Mouse (Mus musculus): Measurements from ENCODE around the gene Gm45234. TPM values are rescaled to one million over a fixed set of nuclear protein-coding genes. Genes with fewer than 3 reads are reported as not detected.

The Gm45234 gene
- polyA plus RNA-seq, 1 experiment from 2014 or later = not detected

GRCm38 (mm10) chr6:124744755-124745321, 11.0 kb downstream of the Gm45234 start:
- H3K9me3 ChIP-seq (ENCODE audit: control insufficient read depth, low read length) = no peaks in the 10 kb centered on the region
- H3K4me1 ChIP-seq (ENCODE audit: control insufficient read depth, insufficient read depth, low read length) = peaks cover 22% of the 10 kb centered on the region
- H3K4me3 ChIP-seq (ENCODE audit: low read length) = peak overlapping the region; percentile 47
- peak overlapping the region; percentile 46; the same call in 1 of the 2 replicates for H3K9ac ChIP-seq (ENCODE audit: low read depth, low read length)
- peak overlapping the region; percentile 96 for H3K4me2 ChIP-seq (replicated peaks; ENCODE audit: low read depth, low read length)
- peak overlapping the region; percentile 49; the same call in 1 of the 2 replicates for H3K27ac ChIP-seq (ENCODE audit: low read depth, low read length)
- peaks cover 60% of the 10 kb centered on the region for H3K36me3 ChIP-seq (ENCODE audit: control insufficient read depth, insufficient read depth, low read length)
- WGBS = 54% methylated on average over 26 of the region's 26 CpGs
- no peaks in the 10 kb centered on the region for H3K27me3 ChIP-seq (ENCODE audit: control insufficient read depth, insufficient read depth, low read length)
- ATAC-seq (ENCODE audit: low FRiP score, low TSS enrichment) = no peak; the same call in 1 of the 2 replicates

- H3K4me1 ChIP-seq (ENCODE audit: control insufficient read depth, insufficient read depth, low read length) = peaks cover 33% of the 10 kb centered on the region
- no peaks in the 10 kb centered on the region for H3K9me3 ChIP-seq (ENCODE audit: control insufficient read depth, low read length)
- no peak overlapping the region for H3K4me3 ChIP-seq (ENCODE audit: low read length)
- no peak overlapping the region for H3K4me2 ChIP-seq (replicated peaks; ENCODE audit: low read depth, low read length)
- no peak for ATAC-seq (ENCODE audit: low FRiP score, low TSS enrichment)
- no peak overlapping the region for H3K27ac ChIP-seq (ENCODE audit: low read depth, low read length)
- H3K36me3 ChIP-seq (ENCODE audit: control insufficient read depth, insufficient read depth, low read length) = peaks cover 52% of the 10 kb centered on the region
- H3K27me3 ChIP-seq (ENCODE audit: control insufficient read depth, insufficient read depth, low read length) = no peaks in the 10 kb centered on the region
- 80% methylated on average over 8 of the region's 8 CpGs for WGBS
- no peak overlapping the region for H3K9ac ChIP-seq (ENCODE audit: low read depth, low read length)
These were observed 12.2 kb downstream of the Gm45234 start for GRCm38 (mm10) chr6:124743647-124744046.

- Histone ChIP-seq H3K36me3 (ENCODE audit: control insufficient read depth, insufficient read depth, low read length) (peaks cover 45% of the 10 kb centered on the region), H3K27me3 (ENCODE audit: control insufficient read depth, insufficient read depth, low read length) (no peaks in the 10 kb centered on the region), H3K4me2 (replicated peaks; ENCODE audit: low read depth, low read length) (no peak overlapping the region), H3K4me1 (ENCODE audit: control insufficient read depth, insufficient read depth, low read length) (peaks cover 40% of the 10 kb centered on the region), H3K9me3 (ENCODE audit: control insufficient read depth, low read length) (no peaks in the 10 kb centered on the region), H3K27ac (ENCODE audit: low read depth, low read length) (no peak overlapping the region), H3K9ac (ENCODE audit: low read depth, low read length) (no peak overlapping the region), H3K4me3 (ENCODE audit: low read length) (no peak overlapping the region)
- no peak for ATAC-seq (ENCODE audit: low FRiP score, low TSS enrichment)
- 82% methylated on average over 15 of the region's 15 CpGs for WGBS
These were observed 12.8 kb downstream of the Gm45234 start for GRCm38 (mm10) chr6:124742839-124743514.

- H3K36me3 ChIP-seq (ENCODE audit: control insufficient read depth, insufficient read depth, low read length) = peaks cover 34% of the 10 kb centered on the region
- ATAC-seq (ENCODE audit: low FRiP score, low TSS enrichment) = no peak
- no peaks in the 10 kb centered on the region for H3K9me3 ChIP-seq (ENCODE audit: control insufficient read depth, low read length)
- H3K27ac ChIP-seq (ENCODE audit: low read depth, low read length) = peak overlapping the region; percentile 100
- H3K4me2 ChIP-seq (replicated peaks; ENCODE audit: low read depth, low read length) = peak overlapping the region; percentile 75
- H3K4me3 ChIP-seq (ENCODE audit: low read length) = peak overlapping the region; percentile 66
- 73% methylated on average over 3 of the region's 3 CpGs for WGBS
- H3K27me3 ChIP-seq (ENCODE audit: control insufficient read depth, insufficient read depth, low read length) = no peaks in the 10 kb centered on the region
- peaks cover 42% of the 10 kb centered on the region for H3K4me1 ChIP-seq (ENCODE audit: control insufficient read depth, insufficient read depth, low read length)
- H3K9ac ChIP-seq (ENCODE audit: low read depth, low read length) = peak overlapping the region; percentile 82
These were observed 14.0 kb downstream of the Gm45234 start for GRCm38 (mm10) chr6:124741842-124742241.

GRCm38 (mm10) chr6:124740888-124741761, 14.7 kb downstream of the Gm45234 start, which contains the start of gene Grcc10:
TSS of gene Grcc10 (minus strand) at chr6:124741374.
- no peaks in the 10 kb centered on the region for H3K27me3 ChIP-seq (ENCODE audit: control insufficient read depth, insufficient read depth, low read length)
- peaks cover 35% of the 10 kb centered on the region for H3K4me1 ChIP-seq (ENCODE audit: control insufficient read depth, insufficient read depth, low read length)
- peak within 1 kb of the TSS; percentile 100 for H3K27ac ChIP-seq (ENCODE audit: low read depth, low read length)
- no peaks in the 10 kb centered on the region for H3K9me3 ChIP-seq (ENCODE audit: control insufficient read depth, low read length)
- H3K4me2 ChIP-seq (replicated peaks; ENCODE audit: low read depth, low read length) = peak within 1 kb of the TSS; percentile 75
- H3K36me3 ChIP-seq (ENCODE audit: control insufficient read depth, insufficient read depth, low read length) = peaks cover 29% of the 10 kb centered on the region
- under 1% methylated on average over 41 of the region's 41 CpGs for WGBS
- H3K4me3 ChIP-seq (ENCODE audit: low read length) = peak within 1 kb of the TSS; percentile 66
- ATAC-seq (ENCODE audit: low FRiP score, low TSS enrichment) = peak; percentile 85
- H3K9ac ChIP-seq (ENCODE audit: low read depth, low read length) = peak within 1 kb of the TSS; percentile 82

- ATAC-seq (ENCODE audit: low FRiP score, low TSS enrichment) = peak; percentile 30
- Histone ChIP-seq H3K36me3 (ENCODE audit: control insufficient read depth, insufficient read depth, low read length) (peaks cover 29% of the 10 kb centered on the region), H3K4me2 (replicated peaks; ENCODE audit: low read depth, low read length) (peak overlapping the region; percentile 75), H3K4me1 (ENCODE audit: control insufficient read depth, insufficient read depth, low read length) (peaks cover 31% of the 10 kb centered on the region), H3K9me3 (ENCODE audit: control insufficient read depth, low read length) (no peaks in the 10 kb centered on the region), H3K27ac (ENCODE audit: low read depth, low read length) (peak overlapping the region; percentile 100), H3K4me3 (ENCODE audit: low read length) (peak overlapping the region; percentile 66), H3K9ac (ENCODE audit: low read depth, low read length) (peak overlapping the region; percentile 82), H3K27me3 (ENCODE audit: control insufficient read depth, insufficient read depth, low read length) (no peaks in the 10 kb centered on the region)
- under 1% methylated on average over 29 of the region's 29 CpGs for WGBS
These were observed 15.5 kb downstream of the Gm45234 start for GRCm38 (mm10) chr6:124740211-124740887.

- H3K4me1 ChIP-seq (ENCODE audit: control insufficient read depth, insufficient read depth, low read length) = peaks cover 28% of the 10 kb centered on the region
- ATAC-seq (ENCODE audit: low FRiP score, low TSS enrichment) = no peak
- WGBS = 81% methylated on average over 10 of the region's 10 CpGs
- H3K36me3 ChIP-seq (ENCODE audit: control insufficient read depth, insufficient read depth, low read length) = peaks cover 21% of the 10 kb centered on the region
- no peak overlapping the region for H3K4me3 ChIP-seq (ENCODE audit: low read length)
- no peaks in the 10 kb centered on the region for H3K9me3 ChIP-seq (ENCODE audit: control insufficient read depth, low read length)
- H3K9ac ChIP-seq (ENCODE audit: low read depth, low read length) = peak overlapping the region; percentile 9; the same call in 1 of the 2 replicates
- H3K27me3 ChIP-seq (ENCODE audit: control insufficient read depth, insufficient read depth, low read length) = no peaks in the 10 kb centered on the region
- no peak overlapping the region for H3K4me2 ChIP-seq (replicated peaks; ENCODE audit: low read depth, low read length)
- H3K27ac ChIP-seq (ENCODE audit: low read depth, low read length) = no peak overlapping the region; the same call in 1 of the 2 replicates
These were observed 16.5 kb downstream of the Gm45234 start for GRCm38 (mm10) chr6:124739231-124739796.

GRCm38 (mm10) chr6:124738511-124739023, 17.3 kb downstream of the Gm45234 start, which contains the start of gene Ptpn6:
TSS of gene Ptpn6 (minus strand) at chr6:124738714.
- WGBS = 22% methylated on average over 15 of the region's 15 CpGs
- Histone ChIP-seq H3K4me2 (replicated peaks; ENCODE audit: low read depth, low read length) (peak within 1 kb of the TSS; percentile 22; the same call in 1 of the 2 replicates), H3K9ac (ENCODE audit: low read depth, low read length) (peak within 1 kb of the TSS; percentile 9), H3K36me3 (ENCODE audit: control insufficient read depth, insufficient read depth, low read length) (peaks cover 13% of the 10 kb centered on the region), H3K4me1 (ENCODE audit: control insufficient read depth, insufficient read depth, low read length) (peaks cover 28% of the 10 kb centered on the region), H3K27me3 (ENCODE audit: control insufficient read depth, insufficient read depth, low read length) (no peaks in the 10 kb centered on the region), H3K27ac (ENCODE audit: low read depth, low read length) (peak within 1 kb of the TSS; percentile 56; the same call in 1 of the 2 replicates), H3K4me3 (ENCODE audit: low read length) (no peak within 1 kb of the TSS), H3K9me3 (ENCODE audit: control insufficient read depth, low read length) (no peaks in the 10 kb centered on the region)
- peak; percentile 26; the same call in 1 of the 2 replicates for ATAC-seq (ENCODE audit: low FRiP score, low TSS enrichment)
